20 mouse cellular contexts compared by ENCODE assay signal in the genomic region with DNA sequence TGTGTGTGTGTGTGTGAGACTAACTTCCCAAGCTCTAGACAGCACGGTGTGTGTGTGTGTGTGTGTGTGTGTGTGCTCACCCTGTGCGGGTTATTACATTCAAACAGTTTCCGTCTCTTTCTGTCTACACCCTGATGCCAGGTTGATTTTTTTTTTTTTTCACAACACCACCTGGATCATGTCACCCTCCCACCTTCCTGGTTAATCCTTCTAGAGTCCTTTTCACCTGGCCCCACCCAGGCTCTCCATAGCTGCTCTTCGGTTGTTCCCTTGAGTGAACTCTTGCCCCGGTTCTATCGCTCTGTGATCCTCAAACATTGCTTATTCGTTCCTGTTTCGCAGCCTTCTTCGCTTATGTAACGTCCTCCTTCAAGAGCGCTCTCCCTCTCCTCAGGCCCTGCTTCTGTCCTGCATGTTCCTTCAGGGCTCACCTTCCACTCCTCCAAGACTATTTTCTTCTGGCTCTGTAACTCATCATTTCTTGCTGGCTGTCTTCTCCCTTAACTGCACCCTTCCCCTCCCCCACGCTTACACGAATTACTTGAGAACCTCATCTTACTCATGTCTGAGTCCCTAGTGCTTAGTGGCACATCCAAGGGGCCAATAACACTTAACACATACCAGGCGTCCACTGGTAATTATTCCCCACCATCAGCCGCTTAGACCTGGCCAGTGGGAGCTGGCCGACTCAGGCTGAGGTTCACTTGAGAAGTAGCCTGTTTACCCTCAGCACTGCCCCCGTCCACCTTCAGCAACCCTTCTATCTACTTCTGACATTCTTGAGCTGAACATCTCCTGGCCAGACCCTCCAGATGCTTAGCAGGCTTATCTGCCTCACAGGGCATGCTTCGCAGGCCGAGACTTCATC. TPM values are rescaled to one million over a fixed set of nuclear protein-coding genes. Genes with fewer than 3 reads are reported as not detected.
DNase-seq lines count a peak whose midpoint lies in the region; ATAC-seq lines count a peak whose summit lies in the region.
"Had no signal": no experiment of that assay in that cellular context is flagged by ENCODE, and none has a peak within 500 bp of the region (broad histone marks: within the 10 kb centered on the region; RNA-seq: fewer than 3 reads in every experiment).

No protein-coding gene starts in this region.

- peaks cover 8% of the 10 kb centered on the region for H3K27me3 ChIP-seq in kidney, embryonic 16.5 days (ENCODE audit: insufficient read depth, low read length)
- peaks cover 27% of the 10 kb centered on the region for H3K27me3 ChIP-seq in embryonic facial prominence, embryonic 10.5 days (replicated peaks; ENCODE audit: low read depth, poor library complexity, severe bottlenecking)
- H3K27me3 ChIP-seq in limb, embryonic 11.5 days (ENCODE audit: control insufficient read depth, insufficient read depth, low read length) = peaks cover 8% of the 10 kb centered on the region; the same call in 1 of the 2 replicates

- peaks cover 10% of the 10 kb centered on the region for H3K4me1 ChIP-seq in kidney, embryonic 16.5 days (ENCODE audit: insufficient read depth, low read length)
- peaks cover 26% of the 10 kb centered on the region for H3K4me1 ChIP-seq in embryonic facial prominence, embryonic 10.5 days
- peaks cover 10% of the 10 kb centered on the region for H3K4me1 ChIP-seq in limb, embryonic 11.5 days (ENCODE audit: control insufficient read depth, insufficient read depth, low read length)
- H3K4me1 ChIP-seq: heart, embryonic 15.5 days had no signal

- no peak overlapping the region for H3K9ac ChIP-seq in kidney, embryonic 16.5 days (replicated peaks; ENCODE audit: low read length)
- no peak overlapping the region for H3K9ac ChIP-seq in limb, embryonic 11.5 days (ENCODE audit: low read length)
- H3K9ac ChIP-seq: heart, embryonic 15.5 days had no signal

- no peak for DNase-seq in kidney, postnatal 36 days
- peak; percentile 43 for DNase-seq in embryonic facial prominence, embryonic 10.5 days (ENCODE audit: low spot score)
- DNase-seq in limb, embryonic 11.5 days (ENCODE audit: low spot score) = peak; percentile 46
- peak; percentile 63 for DNase-seq in yolk sac, embryonic 10.5 days (ENCODE audit: low spot score)
- DNase-seq in layer of hippocampus, postnatal 25 days (ENCODE audit: extremely low spot score in 1 of 2, low spot score in 1 of 2) = no peak
- DNase-seq: adrenal gland, postnatal 36 days; cerebellum, adult 9-10 months; kidney, postnatal 25 days; layer of hippocampus, adult 9-11 months; lung, adult 2 months; lung, postnatal 36 days; right cerebral cortex, postnatal 14 days had no signal

- H3K36me3 ChIP-seq in kidney, embryonic 16.5 days (ENCODE audit: insufficient read depth, low read length) = no peaks in the 10 kb centered on the region
- H3K36me3 ChIP-seq in embryonic facial prominence, embryonic 10.5 days (replicated peaks) = no peaks in the 10 kb centered on the region
- no peaks in the 10 kb centered on the region for H3K36me3 ChIP-seq in limb, embryonic 11.5 days (ENCODE audit: control insufficient read depth, insufficient read depth, low read length)
- H3K36me3 ChIP-seq: heart, embryonic 15.5 days; midbrain, embryonic 10.5 days had no signal

- ATAC-seq in kidney, embryonic 16.5 days (ENCODE audit: low FRiP score, low TSS enrichment) = 0 out of 2 replicates have a peak, but pooled peaks have one; percentile 9
- peak; percentile 15; the same call in 1 of the 2 replicates for ATAC-seq in limb, embryonic 11.5 days (ENCODE audit: insufficient number of reproducible peaks, low FRiP score, low TSS enrichment, low read depth)
- no peak for ATAC-seq in megakaryocyte, adult 5-6 weeks (ENCODE audit: poor library complexity, severe bottlenecking)

- WGBS in kidney, embryonic 16.5 days = 44% methylated on average over 19 of the region's 19 CpGs
- WGBS in embryonic facial prominence, embryonic 10.5 days = 60% methylated on average over 19 of the region's 19 CpGs
- WGBS in limb, embryonic 11.5 days = 27% methylated on average over 19 of the region's 19 CpGs

- no peak overlapping the region for H3K4me2 ChIP-seq in kidney, embryonic 16.5 days (replicated peaks; ENCODE audit: low read depth, low read length)
- peak overlapping the region; percentile 12 for H3K4me2 ChIP-seq in limb, embryonic 11.5 days (ENCODE audit: low read depth, severe bottlenecking)
- H3K4me2 ChIP-seq: heart, embryonic 15.5 days; liver, embryonic 11.5 days had no signal

- no peaks in the 10 kb centered on the region for H3K9me3 ChIP-seq in kidney, embryonic 16.5 days (ENCODE audit: low read length)
- H3K9me3 ChIP-seq in embryonic facial prominence, embryonic 10.5 days = no peaks in the 10 kb centered on the region
- H3K9me3 ChIP-seq in limb, embryonic 11.5 days (ENCODE audit: control insufficient read depth, low read length) = no peaks in the 10 kb centered on the region
- H3K9me3 ChIP-seq: heart, embryonic 15.5 days; midbrain, embryonic 10.5 days had no signal

- no peak overlapping the region for H3K4me3 ChIP-seq in kidney, embryonic 16.5 days (ENCODE audit: low read length)
- H3K4me3 ChIP-seq in embryonic facial prominence, embryonic 10.5 days = 0 out of 2 replicates have a peak overlapping the region, but pooled peaks have one; percentile 28
- H3K4me3 ChIP-seq in limb, embryonic 11.5 days (ENCODE audit: low read depth, low read length) = no peak overlapping the region
- H3K4me3 ChIP-seq: heart, embryonic 15.5 days; midbrain, embryonic 10.5 days had no signal

- H3K27ac ChIP-seq in kidney, embryonic 16.5 days (ENCODE audit: low read length) = no peak overlapping the region
- H3K27ac ChIP-seq in embryonic facial prominence, embryonic 10.5 days (replicated peaks) = peak overlapping the region; percentile 62
- H3K27ac ChIP-seq in limb, embryonic 11.5 days (replicated peaks; ENCODE audit: low read depth, low read length) = no peak overlapping the region
- H3K27ac ChIP-seq: heart, embryonic 15.5 days; midbrain, embryonic 10.5 days had no signal

RNA-seq across cellular contexts. Expression of gene Bnc1, which starts 19.7 kb away (rescaled TPM):
- polyA plus RNA-seq in kidney, embryonic 16.5 days (2015; fragmentation: Nextera tagmentation; extraction: Ambion mirVana) = 0.15 and 0.50 TPM in 2 replicates
- polyA plus RNA-seq in embryonic facial prominence, embryonic 10.5 days (2016; fragmentation: Nextera tagmentation; extraction: Ambion mirVana) = 3.1 and 4.5 TPM in 2 replicates
- polyA plus RNA-seq in limb, embryonic 11.5 days (2014; fragmentation: Nextera tagmentation; extraction: Ambion mirVana) = 2.9 and 3.4 TPM in 2 replicates
- not detected in 2 replicates for total RNA-seq in megakaryocyte, adult 5-6 weeks (2015)
- not detected in 2 replicates for total RNA-seq in megakaryocyte, adult 5-6 weeks (2017)
- not detected for total RNA-seq in layer of hippocampus, postnatal 25 days (2021)
- total RNA-seq: gastrocnemius, adult 8-10 months; left cerebral cortex, postnatal 10 days; monocyte, adult 5-6 weeks had no signal

Comparison
In these comparisons a context has a peak if more than half of its experiments do, and no peak if none do; other contexts are left out.
1. DNase-seq: peak in embryonic facial prominence, embryonic 10.5 days (single experiment), limb, embryonic 11.5 days (single experiment) and yolk sac, embryonic 10.5 days (single experiment); none in kidney, postnatal 36 days (0 of 2) and layer of hippocampus, postnatal 25 days (0 of 2).